Mouse (Mus musculus) bone marrow, adult 2 months (tissue): ENCODE results near the gene Tnik.

ENCODE experiments used
- CTCF ChIP-seq: fragments of 200-500 bp; IDR thresholded peaks from 2 replicates; pipeline ENCODE4 v1.5.1; 2011; ENCODE audit warnings: low read length, control low read depth; ENCODE audit not compliant: control insufficient read depth, insufficient read depth
- POLR2A ChIP-seq: fragments of 200-500 bp; IDR thresholded peaks from 2 replicates; pipeline ENCODE4 v1.6.1; 2011; ENCODE audit warnings: low read depth, mild to moderate bottlenecking, control low read depth, low read length, borderline replicate concordance; ENCODE audit not compliant: control insufficient read depth

- TF ChIP-seq CTCF (no peak), POLR2A (no peak)
Observed at GRCm38 (mm10) chr3:28263948-28264840, 1.2 kb downstream of the Tnik start.
